Mouse (Mus musculus) large intestine, adult 2 months (tissue): ENCODE measurements around the gene Aagab. TPM values are rescaled to one million over a fixed set of nuclear protein-coding genes. Genes with fewer than 3 reads are reported as not detected.

Source experiments
- DNase-seq: peaks from one replicate; pipeline ENCODE4 v3.0.0-alpha.2; 2012; ENCODE audit warnings: low read depth, low spot score
- WGBS: fragments of 180-500 bp; shearing (Covaris S2); methylation state at CpG from one replicate; pipeline ENCODE4 v1.1.7; 2018; 5-methylcytosine and 5-hydroxymethylcytosine counted together
- polyA plus RNA-seq: library from polyadenylated mRNA; depleted of rRNA; stranded (reverse); fragments of >200 nt; gene quantifications from 2 replicates; pipeline ENCODE4 v1.2.3, GENCODE M21; 2012

Aagab gene
- polyA plus RNA-seq, 1 experiment: 15.0 TPM

DNA sequence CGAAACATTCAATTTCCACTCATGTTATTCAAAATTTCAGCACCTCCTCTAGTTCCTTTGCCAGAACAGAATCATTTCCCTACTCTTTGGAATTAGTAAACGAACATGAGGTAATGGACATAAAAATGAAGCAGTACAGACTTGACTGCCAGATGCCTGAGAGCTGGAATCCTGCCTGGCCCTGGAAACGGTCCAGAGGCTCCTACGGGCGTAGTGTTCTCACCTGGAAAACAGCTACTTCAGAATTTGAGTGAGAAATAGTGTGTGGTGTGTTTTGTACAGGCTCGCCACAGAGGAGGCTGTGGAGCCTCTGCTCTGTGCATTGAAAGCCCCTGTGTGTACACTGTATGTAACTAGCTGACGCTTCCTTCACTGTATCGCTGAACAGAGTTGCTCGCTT, 5.8 kb upstream of the Aagab start:
- WGBS: 40% methylated on average over 9 of the region's 9 CpGs
- no peak for DNase-seq

DNA sequence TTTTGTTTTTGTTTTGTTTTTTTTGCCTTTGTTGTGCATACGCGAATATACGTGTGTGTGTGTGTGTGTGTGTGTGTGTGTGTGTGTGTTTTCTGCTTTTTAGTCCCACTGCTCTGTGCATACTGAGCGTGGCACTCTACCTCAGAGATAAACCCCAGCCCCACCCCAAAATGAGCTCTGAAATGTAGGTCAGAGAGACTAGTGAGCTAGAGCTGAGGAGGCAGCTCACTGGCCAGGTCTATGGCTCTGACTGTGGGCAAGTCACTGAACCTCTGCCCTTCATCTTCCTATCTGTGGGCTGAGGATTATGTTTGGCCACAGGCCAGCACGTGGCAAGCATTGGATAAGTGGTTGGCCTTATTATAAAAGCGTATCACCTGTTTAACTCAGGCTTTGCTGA, 1.4 kb downstream of the Aagab start:
- WGBS: 24% methylated on average over 6 of the region's 6 CpGs
- DNase-seq: no peak

DNA sequence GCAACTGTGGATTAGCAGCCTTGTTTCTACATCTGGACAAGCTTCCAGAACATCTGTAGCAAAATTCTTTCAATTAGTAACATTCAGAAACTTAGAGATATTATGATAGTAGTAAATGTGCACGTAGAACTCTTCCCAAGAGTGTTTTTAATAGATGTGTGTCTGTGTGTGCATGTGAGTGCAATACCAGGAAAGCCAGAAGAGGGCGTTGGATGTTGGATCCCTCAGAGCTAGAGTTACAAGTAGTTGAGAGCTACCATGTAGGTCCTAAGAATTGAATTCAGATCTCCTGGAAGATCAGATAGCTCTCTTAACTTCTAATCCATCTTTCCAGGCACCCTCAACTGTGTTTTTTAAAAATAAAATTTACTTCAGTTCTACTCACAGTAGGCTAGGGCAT, 4.1 kb downstream of the Aagab start:
- DNase-seq: no peak
- 80% methylated on average over 2 of the region's 2 CpGs for WGBS

DNA sequence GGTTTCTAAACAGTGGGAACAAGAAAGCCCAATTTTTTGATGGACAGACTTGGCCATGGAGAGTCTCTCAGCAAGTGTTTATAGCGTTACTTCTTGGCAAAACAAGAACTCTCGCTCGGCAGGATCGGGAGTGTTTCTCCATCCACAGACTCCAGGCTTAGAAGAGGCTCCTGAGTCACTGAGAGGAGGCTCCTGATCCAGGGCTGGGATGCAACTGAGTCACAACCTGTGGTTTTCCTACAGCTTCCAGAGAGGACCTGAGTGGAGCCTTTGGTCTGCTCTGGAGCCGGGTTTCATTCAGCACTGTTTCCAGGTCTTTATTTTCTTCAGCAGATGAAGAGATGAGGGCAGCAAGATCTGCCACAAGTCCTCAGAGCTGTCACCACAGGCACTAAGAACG, 5.5 kb downstream of the Aagab start:
- no peak for DNase-seq

DNA sequence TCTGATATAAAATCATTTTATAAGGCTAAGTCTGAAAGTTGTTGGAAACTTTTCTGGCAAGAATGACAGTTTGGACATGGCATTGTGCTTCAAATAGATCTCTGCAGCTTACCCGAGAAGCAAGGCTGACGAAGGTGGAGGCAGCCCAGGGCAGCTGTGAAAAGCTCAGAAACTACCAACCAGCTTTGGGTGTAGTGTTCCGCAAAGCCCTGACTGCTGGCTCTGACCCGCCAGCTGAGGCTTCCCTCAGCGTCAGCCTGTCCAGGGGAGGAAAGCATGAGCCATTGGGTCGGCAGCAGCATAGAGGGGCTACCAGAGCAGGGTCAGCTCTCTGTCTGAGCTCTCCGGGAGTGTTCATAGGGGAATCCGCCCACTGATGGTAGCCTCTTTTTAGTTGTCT, 6.8 kb downstream of the Aagab start:
- 83% methylated on average over 8 of the region's 8 CpGs for WGBS
- DNase-seq: no peak

More for the DNA sequence above, 5.5 kb downstream of the Aagab start:
- 74% methylated on average over 6 of the region's 6 CpGs for WGBS

DNA sequence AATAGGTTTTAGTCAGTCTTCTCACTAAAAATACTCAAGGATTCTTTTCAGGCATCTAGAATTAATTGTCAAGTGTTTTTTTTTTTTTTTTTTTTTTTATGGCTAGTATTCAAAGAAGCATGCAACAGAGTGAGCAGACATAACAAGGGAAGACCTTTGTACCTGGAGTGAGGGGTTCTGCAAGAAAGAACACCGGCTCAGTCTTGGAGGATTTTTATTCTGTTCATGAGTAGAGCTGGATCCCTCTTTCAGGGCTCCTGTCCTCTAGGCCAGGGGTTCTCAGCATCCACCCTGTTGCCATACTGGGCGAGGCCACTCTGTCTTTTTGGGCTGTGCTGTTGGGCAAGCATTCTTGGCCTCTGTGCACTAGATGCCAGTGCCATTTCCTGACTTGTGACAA, 7.3 kb downstream of the Aagab start:
- 70% methylated on average over 2 of the region's 2 CpGs for WGBS
- DNase-seq: no peak

DNA sequence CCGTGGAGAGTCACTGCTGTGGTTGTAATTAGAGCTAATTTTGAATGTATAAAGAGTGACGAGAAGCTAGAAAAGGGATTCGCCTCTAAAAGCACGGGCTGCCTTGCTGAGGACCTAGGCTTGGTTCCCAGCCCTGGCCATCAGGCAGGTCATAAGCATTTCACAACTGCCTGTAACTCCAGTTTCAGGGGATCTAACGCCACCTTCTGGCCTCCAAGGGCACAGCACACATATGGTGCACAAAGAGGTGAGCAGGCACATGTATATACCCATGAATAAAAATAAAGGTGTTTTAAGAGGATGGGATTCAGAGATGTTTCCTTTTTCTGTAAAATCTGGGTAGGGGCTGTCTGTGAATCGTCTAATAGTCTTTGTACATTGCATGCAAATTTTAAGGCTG, 7.8 kb downstream of the Aagab start:
- 88% methylated on average over 6 of the region's 6 CpGs for WGBS
- no peak for DNase-seq

DNA sequence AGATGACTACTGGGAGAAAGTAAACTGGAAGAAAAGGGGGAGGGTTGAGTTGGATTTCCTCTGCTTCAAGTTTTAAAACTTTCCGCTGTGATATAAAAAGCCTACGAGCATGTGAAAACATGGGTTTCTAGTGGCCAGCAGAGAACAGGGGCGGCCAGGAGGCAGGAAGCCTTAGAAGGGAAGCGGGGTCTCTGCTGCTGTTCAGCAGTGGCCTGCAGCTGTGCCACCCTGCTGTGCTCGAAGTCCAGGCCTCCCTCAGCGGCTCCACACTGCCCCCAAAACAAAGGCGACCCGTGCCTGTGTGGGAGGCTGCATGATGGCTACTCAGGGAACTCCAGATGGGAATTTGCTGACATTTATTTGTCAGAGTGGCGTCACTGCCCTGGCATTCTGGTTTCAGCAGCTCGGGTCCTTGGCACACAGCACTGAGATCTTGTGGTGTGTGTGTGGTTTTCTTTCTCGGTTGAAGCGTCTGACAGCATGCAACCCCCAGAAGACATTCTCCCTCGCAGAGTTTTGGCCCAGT, 8.4 kb downstream of the Aagab start:
- DNase-seq: no peak
- 61% methylated on average over 13 of the region's 13 CpGs for WGBS

DNA sequence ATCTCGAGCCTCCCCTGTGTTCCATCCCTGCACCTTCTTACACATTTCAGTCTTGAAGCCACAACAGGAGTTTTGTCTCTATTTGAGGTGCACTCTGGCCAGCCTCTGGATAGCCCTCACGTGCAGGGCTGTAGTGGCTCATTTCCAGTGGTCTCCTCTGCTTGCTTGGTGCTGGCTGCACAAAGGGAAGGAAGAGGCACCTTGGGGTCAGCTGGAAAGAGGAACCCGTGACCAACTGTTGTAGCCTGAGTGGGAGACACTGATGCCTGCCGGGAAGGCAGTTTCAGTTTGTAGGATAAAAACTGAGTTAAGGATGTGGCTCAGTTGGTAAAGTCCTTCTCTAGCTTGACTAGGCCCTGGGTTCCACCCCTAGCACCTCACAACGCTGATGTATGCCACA, 9.5 kb downstream of the Aagab start:
- DNase-seq: no peak
- WGBS: 73% methylated on average over 5 of the region's 5 CpGs

DNA sequence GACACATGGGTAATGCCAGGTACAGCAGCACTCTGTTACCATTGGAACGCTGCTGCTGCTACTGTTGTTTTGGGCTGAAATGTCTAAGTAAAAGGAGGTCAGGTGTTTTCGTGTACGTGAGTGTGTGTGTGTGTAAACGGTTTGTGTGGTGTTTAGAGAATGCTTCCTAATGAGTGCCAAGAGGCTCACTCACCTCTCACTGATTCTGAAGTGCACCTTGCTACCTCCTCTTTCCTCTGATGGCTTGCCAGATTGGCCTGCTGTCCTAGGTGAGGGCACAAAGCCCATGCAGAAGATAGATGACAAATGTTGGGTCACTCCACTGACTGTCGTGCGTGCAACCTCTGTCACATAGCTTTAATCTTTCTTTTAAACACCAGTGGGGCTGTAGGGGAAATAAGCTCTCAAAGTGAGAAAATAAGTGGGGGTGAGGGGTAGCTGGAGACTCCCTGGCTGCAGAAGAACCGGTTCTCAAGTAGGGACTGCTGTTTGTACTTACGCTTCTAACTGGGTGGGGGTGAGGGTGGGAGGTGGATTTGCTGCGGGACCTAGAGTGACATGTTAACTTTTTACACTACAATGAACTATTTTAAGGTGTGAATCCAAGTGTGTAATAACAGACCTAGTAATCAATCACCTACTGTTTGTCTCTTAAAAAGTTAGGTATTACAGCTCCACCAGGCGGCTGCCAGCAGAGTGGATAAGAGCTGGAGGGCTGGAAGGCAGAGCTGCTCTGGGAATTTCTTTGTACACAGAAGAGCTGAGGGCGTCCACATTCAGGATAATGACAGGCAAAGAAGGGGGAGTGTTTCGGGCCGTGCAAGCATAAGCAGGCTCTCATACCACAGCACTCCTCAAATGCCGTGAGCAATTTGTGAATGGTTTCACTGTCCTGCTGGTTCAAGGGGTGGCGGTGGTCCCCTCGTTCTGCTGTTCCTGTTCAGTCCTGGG, 10.4 kb downstream of the Aagab start:
- DNase-seq: no peak
- 32% methylated on average over 16 of the region's 16 CpGs for WGBS

DNA sequence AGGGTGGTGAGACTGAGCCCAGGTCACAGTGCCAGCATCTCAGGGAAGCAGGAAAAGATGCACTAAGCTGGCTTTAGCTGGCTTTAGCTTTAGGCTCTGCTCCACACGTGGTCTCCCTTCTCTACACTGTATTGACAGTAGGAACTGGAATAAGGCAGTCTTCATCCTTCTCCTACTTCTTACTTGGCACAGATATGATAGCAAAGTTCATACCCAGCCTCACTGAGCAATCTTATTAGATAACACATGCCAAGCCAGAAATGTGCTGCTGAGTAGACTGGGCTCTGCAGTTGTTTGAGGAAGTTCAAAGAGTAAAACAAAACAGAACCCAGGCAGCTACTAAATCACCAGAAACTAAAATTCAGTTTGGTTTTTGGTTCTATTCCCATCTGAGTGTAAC, 11.1 kb downstream of the Aagab start:
- whole genome bisulfite sequencing: 0% methylated on average over 1 of the region's 1 CpGs
- no peak for DNase-seq

DNA sequence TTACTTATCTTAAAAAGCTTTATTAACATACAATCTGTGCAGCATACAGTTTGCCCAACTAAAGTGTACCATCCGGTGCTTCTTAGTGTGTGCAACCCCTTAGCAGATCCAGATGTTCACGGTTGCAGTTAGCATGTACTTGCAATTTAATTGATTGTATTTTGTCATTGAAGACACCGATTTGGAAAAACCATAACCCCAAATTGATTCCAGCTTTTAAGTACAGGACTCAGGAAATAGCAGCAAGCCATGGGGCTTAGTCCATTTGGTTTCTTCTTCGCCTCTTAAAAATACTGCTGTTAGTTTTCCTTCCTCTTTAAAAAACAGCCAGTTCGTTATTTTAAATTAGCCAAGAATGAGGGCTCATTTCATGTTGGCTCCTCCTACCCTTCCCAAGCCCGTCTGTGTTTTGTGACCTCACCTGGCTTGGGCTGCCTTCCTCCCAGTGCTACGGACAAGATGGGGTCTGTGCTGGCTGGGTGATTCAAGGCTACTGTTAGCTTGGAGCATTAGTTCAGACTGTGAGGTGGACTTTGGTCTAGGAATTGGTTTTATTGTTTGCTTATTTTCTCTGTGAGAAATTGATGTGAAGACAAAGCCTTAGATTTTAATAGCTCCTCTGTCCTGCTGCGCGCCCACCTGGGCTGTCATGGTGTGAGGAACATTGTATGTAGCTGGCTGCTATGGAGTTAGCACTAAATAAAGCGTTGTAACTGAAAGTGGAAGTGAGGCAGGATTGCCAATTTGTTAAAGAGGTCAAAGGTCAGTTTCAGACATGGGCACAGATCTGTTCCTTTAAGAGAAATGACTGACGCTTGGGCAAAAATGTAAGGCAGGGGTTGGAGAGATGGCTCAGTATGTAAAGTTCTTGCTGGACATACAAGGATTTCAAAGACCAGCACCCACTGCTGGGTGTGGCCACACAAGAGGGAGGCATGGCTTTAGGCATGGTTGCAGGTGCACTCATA, 11.8 kb downstream of the Aagab start:
- WGBS: 26% methylated on average over 11 of the region's 11 CpGs
- DNase-seq: no peak

DNA sequence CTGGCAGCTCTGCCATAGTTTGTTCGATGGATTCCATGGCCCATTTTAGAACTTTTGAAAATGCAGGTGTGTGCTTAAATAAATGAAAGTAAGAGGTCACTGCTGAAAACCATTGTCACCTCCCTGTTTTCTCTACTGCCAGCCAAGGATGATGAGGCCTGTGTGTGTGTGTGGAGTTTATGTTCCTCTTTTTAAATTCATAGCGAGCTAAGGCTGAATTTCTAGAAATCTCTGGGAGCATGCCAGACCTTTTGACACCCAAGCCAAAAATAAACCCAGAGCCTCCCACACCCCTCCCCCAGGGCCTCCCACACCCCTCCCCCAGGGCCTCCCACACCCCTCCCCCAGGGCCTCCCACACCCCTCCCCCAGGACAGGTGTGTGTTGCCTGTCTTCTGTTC, 15.5 kb downstream of the Aagab start:
- 91% methylated on average over 2 of the region's 2 CpGs for WGBS

DNA sequence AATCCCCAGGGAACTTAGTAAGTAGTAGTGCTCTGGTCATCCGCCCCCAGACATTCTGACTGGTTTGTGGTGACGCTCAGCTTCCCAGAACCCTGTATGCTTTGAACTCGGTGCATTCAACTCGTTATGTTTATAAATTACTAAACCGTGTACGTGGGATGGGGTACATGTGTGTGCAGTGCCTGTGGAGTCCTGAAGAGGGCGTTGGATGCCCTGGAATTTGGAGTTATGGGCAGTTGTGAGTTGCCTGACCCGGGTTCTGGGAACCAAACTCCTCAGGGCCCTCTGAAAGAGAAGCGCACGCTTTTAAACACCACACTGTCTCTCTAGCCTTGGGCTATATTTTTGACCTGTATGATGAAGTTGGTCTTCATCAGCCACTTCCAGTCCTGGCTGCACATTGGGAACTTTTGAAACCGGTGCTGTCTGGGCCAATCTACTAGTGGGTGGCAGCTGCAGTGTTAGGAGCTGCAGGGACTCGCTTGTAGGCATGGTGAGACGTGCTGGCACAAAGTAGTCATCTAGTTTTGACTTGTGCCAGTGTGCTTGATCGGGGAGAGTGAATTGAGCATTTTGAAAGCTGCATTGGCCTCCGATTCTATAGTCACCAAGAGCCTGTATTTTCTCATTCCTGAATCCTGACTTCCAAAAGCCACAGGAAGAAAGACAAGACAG, 21.6 kb downstream of the Aagab start:
- DNase-seq: no peak
- WGBS: 90% methylated on average over 15 of the region's 15 CpGs

More for the DNA sequence above, 15.5 kb downstream of the Aagab start:
- DNase-seq: no peak

DNA sequence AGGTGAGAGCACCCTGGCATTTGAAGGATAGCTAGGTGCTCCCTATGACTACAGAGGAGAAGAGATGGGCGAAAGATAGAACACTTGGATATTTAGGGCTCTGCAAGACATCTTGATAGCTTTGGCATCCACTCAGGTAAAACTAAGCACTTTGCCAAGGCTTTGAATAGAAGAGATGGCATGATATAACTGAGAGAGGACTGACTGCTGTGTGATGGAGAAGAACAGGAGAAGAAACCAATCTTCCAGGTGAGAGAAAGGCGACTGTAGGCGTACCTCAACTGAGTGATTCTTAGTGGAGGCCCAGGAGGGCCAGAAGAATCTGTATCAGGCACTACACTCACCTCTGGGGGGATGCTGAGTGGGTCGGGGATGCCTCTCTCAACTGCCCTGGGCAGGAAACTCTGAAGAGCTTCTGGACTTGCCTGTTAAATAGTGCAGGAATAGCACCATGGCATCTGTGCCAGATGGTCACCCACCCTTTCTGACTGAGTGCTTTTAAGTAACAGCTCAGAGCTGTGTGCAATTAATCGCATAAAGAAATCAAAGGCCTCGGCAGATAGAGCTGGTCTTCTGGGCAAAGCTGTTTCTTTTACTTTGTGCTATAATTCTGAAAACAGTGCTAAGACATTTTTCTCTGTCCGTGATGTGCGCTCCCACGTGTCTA, 22.8 kb downstream of the Aagab start:
- no peak for DNase-seq
- WGBS: 92% methylated on average over 9 of the region's 9 CpGs

DNA sequence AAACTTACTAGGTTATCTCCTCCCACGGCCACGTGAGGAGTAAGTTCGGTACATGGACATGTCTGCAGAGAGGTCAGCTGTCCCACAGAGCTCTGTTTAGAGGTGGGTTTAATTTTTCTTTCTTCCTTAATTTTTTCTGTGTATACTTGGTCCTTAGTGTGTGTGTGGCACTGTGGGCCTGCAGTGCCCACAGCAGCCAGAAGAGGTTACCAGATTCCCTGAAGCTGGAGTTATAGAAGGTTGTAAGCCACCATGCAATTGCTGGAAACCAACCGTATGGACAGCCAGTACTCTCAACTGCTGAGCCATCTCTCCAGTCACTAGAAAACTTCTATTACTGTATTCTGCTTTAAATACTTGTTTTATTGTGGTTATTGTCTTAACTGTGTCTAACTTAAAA, 29.6 kb downstream of the Aagab start:
- no peak for DNase-seq
- WGBS: 96% methylated on average over 4 of the region's 4 CpGs

DNA sequence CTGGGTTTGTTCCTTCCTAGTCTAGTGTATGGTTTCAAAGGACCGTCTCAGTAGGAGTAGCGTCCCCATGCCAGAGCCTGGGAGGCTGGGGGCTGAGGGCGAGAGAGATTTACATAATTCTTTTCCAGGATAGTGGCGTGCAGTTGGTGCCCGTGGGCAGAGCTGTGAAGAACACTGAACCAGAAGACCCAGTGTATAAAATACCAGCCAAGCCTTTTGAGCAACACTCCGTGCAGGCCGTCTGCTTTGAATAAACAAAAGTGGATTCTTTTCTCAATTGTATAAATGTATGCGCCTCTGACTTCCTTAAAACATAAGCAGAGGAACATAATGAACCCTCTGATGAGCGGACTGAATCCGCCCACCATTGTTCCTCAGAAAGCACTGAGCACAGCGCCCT, 30.5 kb downstream of the Aagab start:
- WGBS: 71% methylated on average over 11 of the region's 11 CpGs
- DNase-seq: no peak

DNA sequence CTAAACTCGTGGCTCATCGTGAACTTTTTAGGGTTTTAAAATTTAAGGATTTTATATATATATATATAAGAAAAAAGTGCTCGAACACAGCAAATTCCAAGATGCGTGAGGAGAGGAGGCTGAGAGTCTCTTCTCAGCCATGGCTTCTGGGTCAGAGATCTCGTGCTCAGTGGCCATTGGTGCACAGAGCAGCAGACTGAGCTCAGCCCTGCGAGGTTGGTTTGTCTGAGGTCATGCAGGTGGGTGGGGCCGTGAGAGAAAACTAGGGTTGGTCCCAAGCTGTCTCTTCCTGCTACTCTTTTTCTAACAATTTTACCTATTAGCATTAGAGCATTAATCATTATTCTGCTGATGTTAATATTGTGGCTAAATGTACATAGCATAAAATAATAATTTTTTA, 30.9 kb downstream of the Aagab start:
- no peak for DNase-seq
- WGBS: 73% methylated on average over 7 of the region's 7 CpGs

DNA sequence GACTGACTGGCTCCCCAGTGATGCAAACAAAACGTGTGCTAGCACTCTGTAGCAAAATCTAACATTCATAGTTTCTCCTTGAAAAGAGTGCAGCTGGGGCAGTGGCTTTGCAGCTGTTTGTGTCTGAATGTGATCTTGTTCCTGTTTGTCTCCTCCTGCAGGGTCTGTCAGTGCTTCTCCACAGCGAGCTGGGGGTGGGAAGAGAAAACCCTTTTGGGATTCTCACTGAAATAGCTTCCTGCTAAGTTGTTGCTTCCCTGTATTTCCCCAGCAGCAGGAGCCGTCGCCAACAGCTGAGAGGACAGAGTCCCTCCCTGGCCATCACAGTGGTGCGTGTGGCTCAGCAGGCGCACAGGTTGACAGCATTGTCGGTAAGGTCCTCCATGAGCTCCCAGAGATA, 33.7 kb downstream of the Aagab start:
- 83% methylated on average over 7 of the region's 7 CpGs for WGBS
- DNase-seq: no peak
